12 mouse cellular contexts compared by ENCODE assay signal in the genomic region with DNA sequence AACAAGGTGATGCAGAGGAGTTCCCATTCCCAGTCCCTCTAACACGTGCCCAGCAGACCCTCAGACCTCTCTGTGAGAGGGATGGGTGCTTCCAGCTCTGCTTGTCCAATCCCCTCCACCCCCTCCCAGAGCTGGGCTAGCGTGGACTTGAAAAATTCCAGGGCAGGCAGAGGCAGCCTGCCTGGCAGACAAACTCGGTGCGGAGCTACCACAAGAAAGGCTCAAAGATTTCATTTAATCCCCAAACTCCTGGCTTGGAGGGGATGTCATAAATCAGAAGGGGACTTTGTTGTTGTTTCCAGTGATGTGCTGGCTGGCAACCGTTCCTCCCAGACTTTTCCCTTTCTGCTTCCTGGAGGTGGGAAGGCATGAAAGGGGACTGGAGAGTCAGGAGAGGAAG. TPM values are rescaled to one million over a fixed set of nuclear protein-coding genes. Genes with fewer than 3 reads are reported as not detected.
DNase-seq lines count a peak whose midpoint lies in the region; ATAC-seq lines count a peak whose summit lies in the region.
"Had no signal": no experiment of that assay in that cellular context is flagged by ENCODE, and none has a peak within 500 bp of the region (broad histone marks: within the 10 kb centered on the region; RNA-seq: fewer than 3 reads in every experiment).

No protein-coding gene starts in this region.

- no peaks in the 10 kb centered on the region for H3K36me3 ChIP-seq in heart, embryonic 15.5 days
- H3K36me3 ChIP-seq in heart, embryonic 11.5 days (ENCODE audit: control insufficient read depth, insufficient read depth, low read length), result no peaks in the 10 kb centered on the region
- H3K36me3 ChIP-seq in embryonic facial prominence, embryonic 10.5 days (replicated peaks), result no peaks in the 10 kb centered on the region
- H3K36me3 ChIP-seq in intestine, embryonic 16.5 days (ENCODE audit: control insufficient read depth, insufficient read depth, low read length), result no peaks in the 10 kb centered on the region
- H3K36me3 ChIP-seq in limb, embryonic 10.5 days, result no peaks in the 10 kb centered on the region

- H3K4me1 ChIP-seq in heart, embryonic 15.5 days (replicated peaks), result peaks cover 34% of the 10 kb centered on the region
- peaks cover 22% of the 10 kb centered on the region for H3K4me1 ChIP-seq in heart, embryonic 11.5 days (ENCODE audit: control insufficient read depth, insufficient read depth, low read length)
- H3K4me1 ChIP-seq in embryonic facial prominence, embryonic 10.5 days, result peaks cover 29% of the 10 kb centered on the region
- peaks cover 32% of the 10 kb centered on the region for H3K4me1 ChIP-seq in intestine, embryonic 16.5 days (ENCODE audit: control insufficient read depth, insufficient read depth, low read length)
- peaks cover 28% of the 10 kb centered on the region for H3K4me1 ChIP-seq in limb, embryonic 10.5 days

- H3K9me3 ChIP-seq in heart, embryonic 15.5 days (replicated peaks), result no peaks in the 10 kb centered on the region
- no peaks in the 10 kb centered on the region for H3K9me3 ChIP-seq in heart, embryonic 11.5 days (replicated peaks; ENCODE audit: control insufficient read depth, low read length)
- no peaks in the 10 kb centered on the region for H3K9me3 ChIP-seq in embryonic facial prominence, embryonic 10.5 days
- no peaks in the 10 kb centered on the region for H3K9me3 ChIP-seq in intestine, embryonic 16.5 days (ENCODE audit: control insufficient read depth, low read length)
- H3K9me3 ChIP-seq in limb, embryonic 10.5 days (replicated peaks), result no peaks in the 10 kb centered on the region
- H3K9me3 ChIP-seq: forebrain, embryonic 13.5 days; megakaryocyte, embryonic 14.5 days had no signal

- no peak overlapping the region for H3K4me2 ChIP-seq in heart, embryonic 15.5 days
- no peak overlapping the region for H3K4me2 ChIP-seq in heart, embryonic 11.5 days
- no peak overlapping the region for H3K4me2 ChIP-seq in intestine, embryonic 16.5 days (ENCODE audit: low read depth, low read length)
- H3K4me2 ChIP-seq: forebrain, embryonic 13.5 days had no signal

- WGBS in heart, embryonic 15.5 days, result 36% methylated on average over 5 of the region's 5 CpGs
- 32% methylated on average over 5 of the region's 5 CpGs for WGBS in heart, embryonic 11.5 days (ENCODE audit: insufficient replicate concordance)
- 51% methylated on average over 5 of the region's 5 CpGs for WGBS in embryonic facial prominence, embryonic 10.5 days
- 28% methylated on average over 5 of the region's 5 CpGs for WGBS in intestine, embryonic 16.5 days
- WGBS in limb, embryonic 10.5 days, result 13% methylated on average over 5 of the region's 5 CpGs

- H3K9ac ChIP-seq in heart, embryonic 15.5 days, result no peak overlapping the region
- H3K9ac ChIP-seq in heart, embryonic 11.5 days (ENCODE audit: low read depth, low read length), result no peak overlapping the region
- H3K9ac ChIP-seq in intestine, embryonic 16.5 days (ENCODE audit: low read depth, low read length), result no peak overlapping the region
- H3K9ac ChIP-seq: forebrain, embryonic 13.5 days had no signal

- no peak overlapping the region for H3K4me3 ChIP-seq in heart, embryonic 15.5 days
- no peak overlapping the region for H3K4me3 ChIP-seq in heart, embryonic 11.5 days (ENCODE audit: low read depth, low read length)
- H3K4me3 ChIP-seq in embryonic facial prominence, embryonic 10.5 days, result no peak overlapping the region
- H3K4me3 ChIP-seq in intestine, embryonic 16.5 days (ENCODE audit: low read length), result no peak overlapping the region
- H3K4me3 ChIP-seq in limb, embryonic 10.5 days, result no peak overlapping the region; the same call in 1 of the 2 replicates
- H3K4me3 ChIP-seq: forebrain, embryonic 13.5 days; megakaryocyte, embryonic 14.5 days had no signal

- ATAC-seq in heart, embryonic 15.5 days (replicated peaks; ENCODE audit: insufficient number of reproducible peaks, insufficient read depth, low FRiP score, low read depth), result no peak
- no peak for ATAC-seq in heart, embryonic 11.5 days (replicated peaks; ENCODE audit: insufficient number of reproducible peaks, low FRiP score, low TSS enrichment)
- ATAC-seq in intestine, embryonic 16.5 days, result no peak
- ATAC-seq: CD4-positive, CD25-positive, alpha-beta regulatory T cell, adult 4 months; forebrain, embryonic 13.5 days had no signal

- DNase-seq in embryonic facial prominence, embryonic 10.5 days (ENCODE audit: low spot score), result peak; percentile 29
- peak; percentile 35 for DNase-seq in limb, embryonic 10.5 days (ENCODE audit: low spot score)
- DNase-seq in ovary, postnatal 10 days (ENCODE audit: low spot score), result no peak
- no peak for DNase-seq in Muller cell, postnatal 12 days (ENCODE audit: inconsistent ontology term)
- no peak for DNase-seq in testis, postnatal 14 days (ENCODE audit: low spot score)
- DNase-seq: cerebellum, adult 9-11 months had no signal

- peak overlapping the region; percentile 4; the same call in 1 of the 2 replicates for H3K27ac ChIP-seq in heart, embryonic 15.5 days
- no peak overlapping the region; the same call in 1 of the 2 replicates for H3K27ac ChIP-seq in heart, embryonic 11.5 days (ENCODE audit: low read depth, low read length)
- peak overlapping the region; percentile 54 for H3K27ac ChIP-seq in embryonic facial prominence, embryonic 10.5 days (replicated peaks)
- H3K27ac ChIP-seq in intestine, embryonic 16.5 days (ENCODE audit: low read length), result peak overlapping the region; percentile 10; the same call in 1 of the 2 replicates
- H3K27ac ChIP-seq in limb, embryonic 10.5 days, result peak overlapping the region; percentile 77
- H3K27ac ChIP-seq: forebrain, embryonic 13.5 days had no signal

- H3K27me3 ChIP-seq in heart, embryonic 15.5 days, result no peaks in the 10 kb centered on the region
- no peaks in the 10 kb centered on the region for H3K27me3 ChIP-seq in heart, embryonic 11.5 days (ENCODE audit: control insufficient read depth, insufficient read depth, low read length)
- H3K27me3 ChIP-seq in embryonic facial prominence, embryonic 10.5 days (replicated peaks; ENCODE audit: low read depth, poor library complexity, severe bottlenecking), result peaks cover 9% of the 10 kb centered on the region; the same call in 1 of the 2 replicates
- no peaks in the 10 kb centered on the region for H3K27me3 ChIP-seq in intestine, embryonic 16.5 days (replicated peaks; ENCODE audit: control insufficient read depth, insufficient read depth, low read length)
- H3K27me3 ChIP-seq in limb, embryonic 10.5 days (ENCODE audit: low read depth, poor library complexity, severe bottlenecking), result 0 out of 2 replicates have a peak, but pooled peaks cover 7% of the 10 kb centered on the region
- H3K27me3 ChIP-seq: forebrain, embryonic 13.5 days had no signal

RNA-seq across cellular contexts. Expression of a gene that starts 44.1 kb away (rescaled TPM):
- 4.0 and 5.8 TPM in 2 replicates for polyA plus RNA-seq in heart, embryonic 15.5 days (2015; fragmentation: Nextera tagmentation; extraction: Ambion mirVana)
- 0.55 and 1.1 TPM in 2 replicates for polyA plus RNA-seq in heart, embryonic 11.5 days (2014; fragmentation: Nextera tagmentation; extraction: Ambion mirVana)
- 0.74 and 0.91 TPM in 2 replicates for polyA plus RNA-seq in embryonic facial prominence, embryonic 10.5 days (2016; fragmentation: Nextera tagmentation; extraction: Ambion mirVana)
- 2.7 and 2.9 TPM in 2 replicates for polyA plus RNA-seq in intestine, embryonic 16.5 days (2015; fragmentation: Nextera tagmentation; extraction: Ambion mirVana)
- 0.18 and 0.56 TPM in 2 replicates for polyA plus RNA-seq in limb, embryonic 10.5 days (2016; fragmentation: Nextera tagmentation; extraction: Ambion mirVana)
- polyA plus RNA-seq: CD4-positive, CD25-positive, alpha-beta regulatory T cell, adult 4 months had no signal

RNA-seq across cellular contexts. Expression of a gene that starts 57.5 kb away (rescaled TPM):
- polyA plus RNA-seq in heart, embryonic 15.5 days (2015; fragmentation: Nextera tagmentation; extraction: Ambion mirVana), result 0.18 and 0.36 TPM in 2 replicates
- 0.21 and 1.0 TPM in 2 replicates for polyA plus RNA-seq in heart, embryonic 11.5 days (2014; fragmentation: Nextera tagmentation; extraction: Ambion mirVana)
- 0.38 and 0.79 TPM in 2 replicates for polyA plus RNA-seq in embryonic facial prominence, embryonic 10.5 days (2016; fragmentation: Nextera tagmentation; extraction: Ambion mirVana)
- 1.1 and 1.3 TPM in 2 replicates for polyA plus RNA-seq in intestine, embryonic 16.5 days (2015; fragmentation: Nextera tagmentation; extraction: Ambion mirVana)
- 0.24 and 0.41 TPM in 2 replicates for polyA plus RNA-seq in limb, embryonic 10.5 days (2016; fragmentation: Nextera tagmentation; extraction: Ambion mirVana)
- polyA plus RNA-seq: CD4-positive, CD25-positive, alpha-beta regulatory T cell, adult 4 months had no signal

Comparison
In these comparisons a context has a peak if more than half of its experiments do, and no peak if none do; other contexts are left out.
1. DNase-seq: peak in embryonic facial prominence, embryonic 10.5 days (single experiment) and limb, embryonic 10.5 days (single experiment); none in ovary, postnatal 10 days (single experiment), Muller cell, postnatal 12 days (single experiment) and testis, postnatal 14 days (single experiment).